Mouse (Mus musculus): ENCODE measurements at regions not wholly inside any gene's neighbourhood (a gene's known extent, or its start where the extent isn't known, plus 50 kb on each side); places are given as distances from the start of the nearest gene placed in this dataset.

DNA sequence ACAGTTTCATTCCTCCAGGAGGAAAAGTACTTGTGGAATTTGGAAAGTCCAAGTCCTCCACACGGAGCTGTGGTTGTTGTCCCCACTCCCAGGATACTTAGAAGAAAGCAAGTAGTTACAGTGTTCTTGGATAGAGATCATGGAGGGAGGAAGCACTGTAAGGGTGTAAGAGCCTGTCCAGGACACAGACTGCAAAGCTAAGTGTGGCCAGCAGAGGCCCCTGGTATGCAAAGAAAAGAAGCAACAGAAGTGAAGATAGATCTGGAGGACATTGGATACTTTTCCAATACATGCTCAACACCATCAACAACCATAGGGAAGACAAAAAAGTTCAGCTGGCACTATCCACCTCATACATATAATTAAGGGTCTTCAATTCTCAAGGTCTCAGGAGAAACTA lies 197.4 kb downstream of the Meis1 start:
- CTCF ChIA-PET = no interaction called here

DNA sequence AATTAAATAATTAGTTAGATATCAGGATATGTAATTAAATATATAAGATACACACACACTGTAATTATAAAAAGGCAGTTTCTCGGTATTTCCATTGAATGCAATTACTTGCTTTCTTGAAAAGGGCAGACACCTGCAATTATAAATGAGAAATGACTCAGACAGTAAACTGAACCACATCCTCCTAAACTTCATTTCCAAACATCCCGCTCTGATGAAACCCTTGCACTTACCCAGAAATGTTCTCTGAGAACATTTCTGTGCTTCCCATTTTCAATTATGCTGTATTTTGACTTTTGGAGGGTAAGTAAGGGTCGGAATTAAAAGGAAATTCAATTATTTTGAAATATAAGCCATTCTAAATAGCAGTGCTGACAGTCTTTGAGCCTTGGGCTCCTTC lies 204.7 kb downstream of the Meis1 start:
- CTCF ChIA-PET = no interaction called here

GRCm38 (mm10) chr11:18767479-18767878 lies 251.3 kb downstream of the Meis1 start:
- CTCF ChIA-PET = no interaction called here

DNA sequence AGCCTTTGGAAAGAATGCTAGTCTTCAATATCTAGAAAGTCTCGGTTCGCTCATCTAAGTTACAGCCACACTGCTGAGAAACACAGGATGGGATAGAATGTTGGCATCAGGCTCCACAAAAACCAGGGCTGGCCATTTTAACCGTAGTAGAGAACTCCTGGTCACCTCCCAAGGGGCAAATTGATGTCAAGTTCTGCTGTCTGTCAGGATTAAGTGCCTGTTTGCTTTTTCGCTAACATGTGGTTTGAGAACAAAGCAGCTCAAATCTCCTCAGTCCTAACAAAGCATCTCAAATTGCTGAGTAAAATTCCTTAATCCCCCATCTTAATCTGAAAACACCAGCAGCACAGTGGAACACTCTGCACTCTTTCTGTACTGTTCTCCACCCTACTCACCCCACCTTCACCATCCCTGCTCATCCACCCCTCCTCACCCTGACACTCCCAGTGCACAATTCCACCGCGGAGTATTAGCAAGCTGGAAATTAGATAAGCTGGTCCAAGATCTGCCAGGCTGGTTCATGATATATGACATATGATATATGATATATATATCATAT lies 252.2 kb downstream of the Meis1 start:
- CTCF ChIA-PET = no interaction called here

DNA sequence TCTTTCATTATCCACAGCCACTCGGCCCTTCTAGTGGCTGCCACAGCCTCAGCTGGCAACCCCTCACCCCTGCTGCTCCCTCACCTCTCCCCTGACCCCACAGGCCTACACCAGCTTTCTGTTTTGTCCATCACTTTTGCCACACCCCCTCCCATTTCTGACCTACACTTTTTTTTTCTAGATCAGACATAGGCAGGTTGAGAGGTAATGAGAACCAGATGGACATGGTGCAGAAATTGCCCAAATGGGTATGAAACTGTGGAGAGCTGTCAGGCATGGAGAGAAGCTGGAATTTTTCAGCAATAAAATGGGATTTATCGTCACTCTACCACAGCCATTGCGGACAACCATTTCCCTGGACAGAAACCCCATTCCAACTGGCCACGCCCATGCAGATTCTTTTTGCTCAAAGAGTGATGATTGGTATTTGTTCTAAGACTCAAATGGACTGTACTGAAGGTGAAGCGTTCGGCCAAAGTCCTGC lies 260.2 kb downstream of the Meis1 start:
- CTCF ChIA-PET = no interaction called here

GRCm38 (mm10) chr11:18756576-18756975 lies 262.2 kb downstream of the Meis1 start:
- CTCF ChIA-PET = no interaction called here

- CTCF ChIA-PET = no interaction called here
Measured at GRCm38 (mm10) chr11:18754732-18755525, 263.9 kb downstream of the Meis1 start.

- CTCF ChIA-PET = no interaction called here
Measured at GRCm38 (mm10) chr11:18753856-18754255, 264.9 kb downstream of the Meis1 start.

DNA sequence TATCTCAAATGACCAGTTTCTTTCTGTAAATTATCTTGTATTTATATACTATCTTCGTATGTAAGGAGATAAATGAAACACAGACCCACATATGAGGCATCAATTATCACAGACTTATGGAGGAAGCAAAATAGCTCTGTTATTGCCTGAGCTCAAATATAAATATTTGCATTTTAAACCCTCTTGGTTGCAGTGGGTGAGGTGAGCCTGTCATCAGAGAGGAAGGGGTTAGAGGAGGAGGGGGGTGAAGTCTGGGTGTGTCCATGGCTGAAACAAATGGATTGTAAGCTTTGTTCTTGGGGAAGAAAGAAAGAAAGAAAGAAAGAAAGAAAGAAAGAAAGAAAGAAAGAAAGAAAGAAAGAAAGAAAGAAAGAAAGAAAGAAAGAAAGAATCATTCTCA lies 265.5 kb downstream of the Meis1 start:
- CTCF ChIA-PET = no interaction called here

DNA sequence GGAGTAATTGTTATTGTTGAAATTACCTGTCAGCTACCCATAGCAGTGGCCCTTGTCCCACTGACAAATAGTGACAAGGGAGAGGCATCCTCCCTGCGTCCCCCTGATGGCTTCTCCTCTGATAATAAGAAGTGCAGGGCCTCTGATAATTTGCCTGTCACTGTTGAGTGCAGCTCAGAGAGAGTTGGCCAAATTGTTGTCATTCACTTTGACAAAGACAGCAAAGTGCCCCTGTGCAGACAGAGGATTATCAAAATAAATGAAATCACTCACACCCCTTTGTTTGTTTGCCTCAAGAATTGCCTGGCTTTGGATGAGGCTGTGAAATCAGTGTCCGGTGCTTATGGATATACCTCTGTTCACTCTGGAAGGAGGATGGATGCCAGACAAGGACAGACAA lies 266.3 kb downstream of the Meis1 start:
- CTCF ChIA-PET = interaction anchor here (0.7 kb wide), 1 partner anchor 26 kb away, joined by 3 read pairs; no protein-coding TSS in a partner anchor

DNA sequence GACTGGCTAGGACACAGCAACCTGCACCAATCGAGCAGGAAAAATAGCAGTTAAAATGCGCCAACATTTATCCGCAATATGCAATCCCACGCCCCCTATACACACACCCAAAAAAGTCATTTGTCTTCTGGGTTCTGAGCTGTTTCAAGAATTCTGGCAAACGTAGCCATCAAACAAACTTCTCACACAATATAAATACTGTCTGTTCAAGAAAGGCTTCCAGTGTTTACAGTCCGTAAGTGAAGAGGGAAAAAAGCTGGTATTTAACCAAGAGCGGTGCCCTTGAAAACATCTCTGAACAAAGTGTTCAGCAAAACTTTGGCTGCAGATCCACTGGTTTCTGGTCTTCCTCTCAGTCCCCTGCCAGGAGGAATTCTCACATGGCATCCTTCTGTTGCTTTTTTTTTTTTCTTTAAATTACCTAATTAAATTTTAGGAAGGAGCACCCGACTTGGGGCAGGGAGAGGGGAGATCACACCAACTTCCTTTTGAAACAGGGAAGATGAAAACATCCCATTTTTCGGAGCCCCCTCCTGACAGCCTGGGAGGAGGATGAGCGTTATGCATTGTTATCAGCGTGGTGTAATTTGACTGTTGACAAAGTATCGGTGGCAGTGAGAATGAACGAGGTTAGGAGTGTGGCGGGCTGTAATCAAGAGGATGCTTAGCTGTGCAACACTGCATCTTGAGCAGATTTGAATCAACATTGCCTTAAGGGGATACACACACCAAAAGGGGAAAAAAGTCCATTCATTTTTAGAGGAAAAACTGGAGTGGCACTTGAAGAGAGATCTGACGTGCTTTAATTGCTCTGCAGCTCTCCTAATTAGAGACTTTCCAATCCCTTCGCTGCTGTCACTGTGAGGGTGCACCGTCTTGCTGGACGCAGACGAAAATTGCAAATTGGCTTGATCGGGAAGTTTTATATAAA lies 267.6 kb downstream of the Meis1 start:
- CTCF ChIA-PET = interaction anchor here (0.6 kb wide), 1 partner anchor 757 kb away, joined by 3 read pairs; no protein-coding TSS in a partner anchor

GRCm38 (mm10) chr11:18750080-18750375 lies 268.8 kb downstream of the Meis1 start:
- CTCF ChIA-PET = no interaction called here

GRCm38 (mm10) chr11:18749265-18750079 lies 269.3 kb downstream of the Meis1 start:
- CTCF ChIA-PET = no interaction called here

DNA sequence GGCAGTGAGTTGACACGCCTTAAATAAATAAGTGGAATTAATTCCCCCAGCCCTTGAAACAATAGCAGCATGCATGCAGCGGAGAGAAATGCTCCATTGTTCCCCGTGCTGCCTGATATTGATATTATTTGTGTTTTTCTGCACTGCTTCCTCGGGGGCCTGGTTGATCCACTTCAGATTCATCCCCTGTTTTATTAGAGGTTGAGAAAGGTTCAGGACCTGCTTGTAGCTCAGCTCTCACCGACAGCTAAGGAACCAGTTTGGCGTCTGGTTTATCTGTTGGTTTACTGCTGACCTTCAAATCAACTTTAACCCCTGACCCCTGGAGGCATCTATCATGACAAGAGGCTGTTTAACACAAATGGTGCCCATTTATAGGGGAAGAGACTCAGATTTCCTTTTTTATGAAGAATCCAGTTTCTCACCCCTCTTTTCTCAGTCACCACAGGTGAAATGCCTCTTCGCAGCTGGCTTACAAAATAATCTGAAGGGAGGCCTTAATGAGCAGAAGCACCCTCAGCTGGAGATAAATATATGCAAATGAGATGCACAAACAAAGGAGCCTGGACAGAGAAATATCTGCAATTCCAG lies 270.8 kb downstream of the Meis1 start:
- CTCF ChIA-PET = no interaction called here

DNA sequence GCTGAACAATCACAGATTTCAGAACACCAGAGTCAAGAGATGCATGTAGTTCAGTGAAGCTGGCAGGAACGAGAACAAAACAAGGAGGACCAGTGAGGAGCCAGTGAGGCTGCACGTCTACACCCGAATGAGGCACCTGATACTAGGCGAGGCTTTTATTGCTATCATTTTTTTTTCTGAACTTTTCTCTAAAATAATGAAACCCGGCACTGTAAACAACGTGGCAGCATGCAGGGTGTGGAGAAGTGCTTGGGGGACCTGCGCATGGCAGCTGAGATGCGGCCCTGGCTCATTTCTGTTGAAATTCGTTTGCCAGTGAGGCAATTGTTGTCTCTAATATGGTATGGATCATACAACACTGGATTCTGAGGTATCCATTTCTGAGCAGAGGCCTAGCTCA lies 271.4 kb downstream of the Meis1 start:
- CTCF ChIA-PET = no interaction called here

DNA sequence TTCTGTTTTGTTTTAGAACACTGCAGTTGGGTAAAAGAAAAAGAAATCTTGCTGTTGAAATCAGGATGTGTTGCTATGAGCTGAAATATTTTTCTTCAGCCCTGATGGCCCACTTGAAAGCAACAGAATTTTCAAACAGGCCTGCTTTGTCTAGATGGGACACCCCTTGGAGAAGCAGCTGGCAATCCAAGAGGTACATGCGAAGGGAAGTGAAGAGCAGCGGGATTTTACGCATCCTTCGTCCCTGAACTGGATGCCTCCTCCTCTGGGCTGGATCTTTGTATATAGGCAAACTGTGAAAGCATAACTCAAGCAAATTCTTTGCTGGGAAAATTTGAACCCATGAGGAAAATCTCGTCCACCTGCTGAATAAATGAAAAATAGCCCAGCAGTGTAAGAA lies 272.3 kb downstream of the Meis1 start:
- CTCF ChIA-PET = no interaction called here

GRCm38 (mm10) chr11:18745840-18746239 lies 272.9 kb downstream of the Meis1 start:
- CTCF ChIA-PET = no interaction called here

DNA sequence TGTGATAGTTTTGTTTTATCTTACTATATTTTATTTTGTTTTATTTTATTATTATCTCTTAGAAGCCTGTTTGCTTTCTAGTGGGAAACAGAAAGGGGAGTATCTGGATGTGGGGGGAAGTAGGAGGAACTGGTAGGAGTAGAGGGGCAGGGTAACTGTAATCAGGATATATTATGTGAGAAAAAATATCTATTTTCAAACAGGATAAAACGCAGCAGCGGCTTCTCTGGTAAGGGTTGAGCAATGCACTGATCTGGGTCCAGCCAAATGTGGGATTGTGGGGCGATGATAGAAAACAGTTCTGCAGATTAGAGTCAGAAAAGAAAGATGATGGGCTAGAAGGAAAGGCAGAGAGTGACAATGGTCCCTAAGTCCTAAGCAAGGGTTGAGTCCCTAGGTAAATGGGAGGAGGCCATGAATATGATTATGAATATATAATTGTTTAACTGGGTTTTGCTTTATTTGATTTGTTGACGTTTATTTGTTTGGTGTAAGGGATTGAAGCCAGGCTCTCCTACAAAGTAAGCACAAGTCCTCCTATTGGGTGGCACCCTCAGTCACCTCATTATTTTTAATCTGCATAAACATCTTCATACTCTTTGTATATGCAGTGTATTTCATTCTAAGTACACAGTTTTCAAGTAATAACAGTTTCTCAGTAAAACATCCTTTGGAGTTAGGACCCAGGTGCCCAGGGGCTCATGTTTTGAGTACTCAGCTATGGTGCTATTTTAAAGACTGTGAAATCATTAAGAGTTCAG lies 283.7 kb downstream of the Meis1 start:
- CTCF ChIA-PET = no interaction called here

GRCm38 (mm10) chr11:18734075-18734474 lies 284.7 kb downstream of the Meis1 start:
- CTCF ChIA-PET = no interaction called here

DNA sequence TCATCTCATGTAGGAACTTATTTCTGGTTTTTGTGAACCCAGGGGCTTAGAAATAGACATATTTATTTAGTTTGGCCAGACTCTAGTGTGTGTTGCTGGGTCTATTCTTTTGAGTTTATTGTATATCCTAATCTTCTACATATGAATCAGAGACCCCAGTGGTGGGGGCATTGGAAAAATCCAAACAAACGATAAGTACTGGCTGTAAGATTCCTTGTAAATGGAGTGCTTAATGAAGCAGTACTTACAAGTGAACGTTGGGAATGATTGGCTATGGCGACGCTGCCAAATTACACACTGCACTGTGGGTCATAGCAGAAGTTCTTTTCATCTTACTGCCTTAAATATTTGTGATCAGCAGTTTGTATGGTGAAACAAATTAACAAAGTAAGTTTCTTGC lies 289.0 kb downstream of the Meis1 start:
- CTCF ChIA-PET = no interaction called here

DNA sequence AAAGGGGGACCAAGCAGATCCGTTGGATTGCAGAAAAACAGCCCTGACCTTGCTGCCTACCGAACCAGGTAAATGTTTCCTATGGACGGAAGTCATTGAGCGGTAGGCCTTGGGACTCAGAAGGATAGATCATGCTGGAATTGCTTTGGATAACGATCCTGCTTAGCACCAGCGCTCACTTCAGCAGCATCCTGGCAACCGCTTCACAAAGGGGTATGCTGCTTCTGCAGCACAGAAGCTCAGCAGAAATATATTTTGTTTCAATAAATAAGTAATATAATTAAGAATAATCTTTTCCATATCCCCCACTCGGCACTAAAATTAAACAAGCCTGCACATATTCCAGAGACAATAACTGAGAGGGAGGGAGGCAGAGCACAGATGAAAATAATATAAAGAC lies 296.0 kb downstream of the Meis1 start:
- CTCF ChIA-PET = no interaction called here

Measured in spleen, embryonic (tissue).